Mouse (Mus musculus) forelimb bud, embryonic 11.5 days (tissue): ENCODE measurements around the gene Coq4.

Experiments
- DNase-seq: peaks from one replicate; pipeline ENCODE4 v3.0.0-alpha.2; 2012; ENCODE audit warnings: low read depth, low spot score

The Coq4 gene

DNA sequence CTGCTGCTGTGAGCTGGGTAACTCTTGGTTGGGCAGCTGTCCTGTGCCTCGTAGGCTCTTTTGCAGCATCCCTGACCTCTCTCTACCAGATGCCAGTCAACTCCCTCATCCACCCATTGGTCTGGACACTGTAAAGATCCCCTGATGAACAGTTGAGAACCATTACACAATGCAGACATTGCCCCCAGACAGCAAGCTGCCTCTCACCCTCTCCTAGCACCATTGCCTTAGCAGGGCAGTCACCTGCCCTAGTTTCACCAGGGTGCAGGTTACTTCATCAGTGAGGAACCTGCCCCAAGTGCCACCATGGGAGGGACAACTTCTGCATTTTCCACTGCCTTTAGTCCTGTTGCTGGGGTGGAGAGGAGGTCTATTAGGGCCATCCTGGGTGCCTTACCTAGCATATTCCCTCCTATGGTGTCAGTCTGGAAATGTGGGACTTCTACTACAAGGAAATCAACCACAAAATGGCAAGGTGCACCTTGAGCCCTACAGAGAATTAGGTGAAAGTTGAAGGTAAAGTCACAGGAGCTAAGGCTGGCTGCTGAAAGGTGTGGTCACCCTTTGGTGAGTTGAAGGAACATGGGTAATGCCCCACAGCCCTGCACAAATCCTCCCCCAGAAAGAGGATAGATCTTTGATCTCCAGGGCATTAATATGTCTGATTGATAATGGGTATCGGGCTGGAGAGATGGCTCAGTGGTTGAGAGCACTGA is 5.6 kb downstream of the Coq4 start:
- DNase-seq = no peak

DNA sequence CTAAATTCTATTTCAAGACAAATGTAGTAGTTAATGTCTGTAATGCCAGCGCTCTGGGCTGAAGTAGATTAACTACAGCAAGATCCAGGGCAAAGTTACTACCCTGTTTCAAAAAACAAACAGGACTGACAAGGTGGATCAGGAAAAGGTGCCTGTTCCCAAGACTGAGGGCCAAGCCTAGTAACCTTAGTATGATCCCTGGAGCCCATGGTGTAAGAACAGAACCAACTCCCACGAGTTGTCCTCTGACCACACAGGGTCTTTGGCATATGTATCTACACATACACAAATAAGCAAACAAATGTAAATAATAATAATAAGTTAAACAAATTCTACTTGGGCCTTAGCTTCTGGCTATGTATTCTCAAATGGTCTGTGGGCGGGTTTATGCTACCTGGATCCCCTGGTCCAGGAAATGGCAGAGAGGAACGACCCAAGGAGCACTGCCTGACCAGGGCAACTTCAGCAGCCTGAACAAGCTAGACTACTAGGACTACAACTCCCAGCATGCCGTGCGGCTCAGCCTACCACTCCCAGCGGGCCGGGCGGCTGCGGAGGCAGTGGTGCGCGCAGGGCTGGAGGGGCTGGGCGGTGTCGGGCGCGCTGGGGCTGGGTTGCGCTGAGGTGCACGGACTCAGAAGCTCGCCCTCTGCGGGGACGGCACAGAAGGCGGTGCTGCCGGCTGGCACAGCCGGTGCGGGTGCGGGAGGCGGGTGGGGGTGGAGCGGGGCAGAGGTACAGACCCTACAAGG is 15.0 kb downstream of the Coq4 start, which contains the start of gene Slc27a4:
TSS of gene Slc27a4 (plus strand) at position 560 of the 752 bp plus-strand sequence.
- DNase-seq = peak; percentile 85

DNA sequence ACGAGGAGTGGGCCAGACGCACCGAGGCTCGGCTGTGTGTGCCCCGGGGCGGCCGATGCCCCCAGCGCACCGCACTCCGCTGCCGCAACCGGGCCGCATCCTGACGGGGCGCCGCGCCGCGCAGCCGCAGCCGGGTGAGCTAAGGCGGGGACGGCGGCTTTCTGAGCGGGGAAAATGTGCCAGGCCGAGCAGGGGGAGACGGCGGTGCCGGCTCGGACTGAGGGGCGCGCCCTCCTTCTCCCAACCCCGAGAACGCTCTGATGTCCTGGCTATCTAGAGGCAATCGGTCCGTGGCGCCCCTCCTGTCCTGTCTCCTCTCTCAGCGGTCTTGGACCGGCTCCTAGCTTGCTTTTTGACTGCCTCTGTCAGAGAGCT is 15.5 kb downstream of the Coq4 start:
- no peak for DNase-seq

- DNase-seq = no peak
These were observed 16.1 kb downstream of the Coq4 start for GRCm38 (mm10) chr2:29803400-29803831.

DNA sequence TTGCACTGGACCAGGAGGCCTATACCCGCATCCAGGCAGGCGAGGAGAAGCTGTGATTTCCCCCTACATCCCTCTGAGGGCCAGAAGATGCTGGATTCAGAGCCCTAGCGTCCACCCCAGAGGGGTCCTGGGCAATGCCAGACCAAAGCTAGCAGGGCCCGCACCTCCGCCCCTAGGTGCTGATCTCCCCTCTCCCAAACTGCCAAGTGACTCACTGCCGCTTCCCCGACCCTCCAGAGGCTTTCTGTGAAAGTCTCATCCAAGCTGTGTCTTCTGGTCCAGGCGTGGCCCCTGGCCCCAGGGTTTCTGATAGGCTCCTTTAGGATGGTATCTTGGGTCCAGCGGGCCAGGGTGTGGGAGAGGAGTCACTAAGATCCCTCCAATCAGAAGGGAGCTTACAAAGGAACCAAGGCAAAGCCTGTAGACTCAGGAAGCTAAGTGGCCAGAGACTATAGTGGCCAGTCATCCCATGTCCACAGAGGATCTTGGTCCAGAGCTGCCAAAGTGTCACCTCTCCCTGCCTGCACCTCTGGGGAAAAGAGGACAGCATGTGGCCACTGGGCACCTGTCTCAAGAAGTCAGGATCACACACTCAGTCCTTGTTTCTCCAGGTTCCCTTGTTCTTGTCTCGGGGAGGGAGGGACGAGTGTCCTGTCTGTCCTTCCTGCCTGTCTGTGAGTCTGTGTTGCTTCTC is 28.5 kb downstream of the Coq4 start:
- DNase-seq = no peak

- peak; percentile 89 for DNase-seq
These were observed 30.3 kb downstream of the Coq4 start for GRCm38 (mm10) chr2:29817426-29818232.

DNA sequence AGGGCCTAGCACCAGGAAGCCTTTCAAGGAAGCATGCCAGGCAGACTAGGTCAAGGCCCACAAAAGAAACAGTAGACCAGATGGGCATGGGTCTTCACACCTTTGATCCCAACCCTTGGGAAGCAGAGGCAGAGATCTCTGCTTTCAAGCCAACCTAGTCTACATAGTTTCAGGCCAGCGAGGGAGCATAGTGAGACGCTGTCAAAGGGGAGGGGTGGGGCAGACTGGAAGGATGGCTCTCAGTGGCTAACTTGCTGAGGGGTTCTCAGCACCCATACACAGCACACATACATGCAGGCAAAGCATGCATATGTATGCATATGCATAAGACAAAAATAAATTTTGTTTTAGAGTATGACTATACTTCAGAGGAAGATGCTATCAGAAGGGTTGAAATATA is 32.1 kb downstream of the Coq4 start:
- no peak for DNase-seq

DNA sequence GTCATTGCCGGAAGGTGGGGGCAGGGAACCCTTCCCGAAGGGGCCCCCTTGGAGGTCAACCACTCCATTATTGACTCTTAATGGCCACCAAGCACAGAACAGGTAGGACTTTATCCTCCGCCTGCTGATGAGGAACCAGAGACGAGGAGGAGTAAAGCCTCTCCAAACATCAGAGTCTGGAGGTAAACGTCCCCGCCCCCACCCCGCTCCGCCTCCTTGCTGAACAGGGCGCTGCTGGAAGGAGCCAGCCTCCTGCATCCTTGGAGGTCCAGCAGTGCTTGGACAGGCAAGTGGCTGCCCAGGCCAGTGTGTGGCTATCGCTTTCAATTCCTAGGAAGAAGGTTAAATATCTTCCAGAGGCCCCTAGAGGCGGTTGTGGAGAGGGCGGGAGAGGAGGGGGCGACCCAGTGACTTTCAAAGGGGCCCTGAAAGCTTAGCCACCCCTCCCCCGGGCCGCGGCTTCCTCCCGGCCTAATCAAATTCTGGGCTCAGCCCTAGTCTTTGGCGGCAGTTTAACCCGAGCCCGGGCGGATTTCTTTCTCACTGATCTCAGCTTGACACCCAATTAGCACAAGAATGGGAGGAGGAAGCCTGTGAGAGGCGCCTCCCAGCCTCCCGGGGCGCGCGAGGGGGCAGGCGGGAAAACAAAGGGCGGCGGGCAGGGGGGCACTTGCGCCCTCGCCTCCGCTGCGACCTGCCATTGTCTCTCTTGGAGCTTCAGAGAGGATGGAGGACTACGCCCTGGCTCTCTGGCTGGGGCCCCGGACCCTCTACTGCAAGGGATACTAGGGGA is 32.9 kb downstream of the Coq4 start, which contains the start of gene Urm1:
TSS of gene Urm1 (plus strand) at position 51 of the 793 bp plus-strand sequence.
- peak; percentile 74 for DNase-seq

DNA sequence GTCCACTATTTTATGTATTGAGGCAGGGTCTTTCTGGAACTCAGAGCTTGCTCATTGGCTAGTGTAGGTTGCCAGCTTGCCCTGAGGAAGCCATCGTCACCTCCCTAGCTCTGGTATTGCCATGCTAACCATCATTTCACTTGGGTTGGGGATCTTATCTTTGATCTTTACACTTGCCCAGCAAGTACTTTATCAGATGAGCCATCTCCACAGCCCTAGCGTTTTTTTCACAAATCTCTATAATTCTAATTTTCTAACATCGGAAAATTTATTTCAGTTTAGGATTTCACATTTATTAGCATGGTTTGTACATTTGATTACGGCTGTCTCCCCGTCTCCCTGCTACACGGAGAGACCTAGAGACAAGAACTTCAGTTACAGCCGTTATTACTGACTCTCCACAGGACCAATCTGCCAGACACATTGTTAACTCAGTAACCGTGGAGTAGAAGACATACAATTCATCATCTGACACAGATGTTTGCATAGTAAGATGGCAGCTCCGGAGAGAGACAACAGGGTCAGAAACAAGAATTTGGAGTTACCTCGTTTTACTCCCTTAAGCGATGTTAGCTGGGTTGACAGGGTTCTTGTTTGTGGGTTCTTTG is 39.1 kb downstream of the Coq4 start:
- no peak for DNase-seq

DNA sequence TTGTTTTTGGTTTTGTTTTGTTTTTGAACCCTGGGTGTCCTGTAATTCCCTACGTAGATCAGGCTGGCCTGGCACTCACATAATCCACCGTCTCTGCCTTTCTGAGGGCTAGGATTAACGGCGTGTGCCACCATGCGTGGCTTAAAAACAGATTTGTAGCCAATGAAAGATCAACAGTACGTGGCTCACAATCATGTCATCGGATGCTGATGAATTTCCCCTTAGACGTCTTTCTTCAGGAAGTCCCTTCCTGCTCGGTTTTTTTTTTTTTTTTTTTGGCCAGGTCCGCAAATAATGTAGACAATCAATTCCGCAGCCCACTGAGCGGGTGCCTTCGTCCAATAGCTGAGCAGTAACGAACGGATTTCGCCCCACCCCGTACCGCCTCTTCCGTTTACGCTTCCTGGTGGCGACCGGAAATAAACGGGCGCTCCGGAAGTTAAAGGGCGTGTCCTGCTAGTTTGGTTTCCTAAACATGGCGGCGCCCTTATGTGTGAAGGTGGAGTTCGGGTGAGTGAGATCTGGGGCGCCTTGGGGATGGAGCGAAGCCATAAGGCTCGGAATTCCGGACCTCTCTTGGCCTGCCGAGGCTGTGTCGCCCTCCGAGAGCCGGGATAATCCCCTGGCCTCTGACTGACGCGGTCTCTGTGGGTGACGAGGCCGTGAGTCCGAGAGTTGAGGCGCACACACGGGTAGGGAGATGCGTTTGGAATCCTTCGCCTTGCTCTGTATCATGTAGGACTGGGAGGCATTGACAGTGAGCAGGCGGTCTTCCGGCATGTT is 39.8 kb downstream of the Coq4 start:
- DNase-seq = peak; percentile 98

DNA sequence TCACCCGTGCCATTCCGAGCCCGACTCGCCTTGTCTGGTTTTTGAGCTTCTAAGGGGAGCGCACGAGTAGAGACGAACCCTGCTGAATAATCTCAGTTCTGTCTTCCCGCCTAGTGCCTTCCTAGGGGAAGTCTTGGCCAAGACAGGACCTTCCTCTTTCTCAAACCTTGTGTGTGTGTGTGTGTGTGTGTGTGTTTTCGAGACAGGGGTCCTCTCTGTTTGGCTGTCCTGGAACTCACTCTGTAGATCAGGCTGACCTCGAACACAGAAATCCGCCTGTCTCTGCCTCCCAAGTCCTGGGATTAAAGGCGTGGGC is 40.4 kb downstream of the Coq4 start:
- no peak for DNase-seq

- no peak for DNase-seq
These were observed 43.8 kb downstream of the Coq4 start for GRCm38 (mm10) chr2:29831106-29831505.

DNA sequence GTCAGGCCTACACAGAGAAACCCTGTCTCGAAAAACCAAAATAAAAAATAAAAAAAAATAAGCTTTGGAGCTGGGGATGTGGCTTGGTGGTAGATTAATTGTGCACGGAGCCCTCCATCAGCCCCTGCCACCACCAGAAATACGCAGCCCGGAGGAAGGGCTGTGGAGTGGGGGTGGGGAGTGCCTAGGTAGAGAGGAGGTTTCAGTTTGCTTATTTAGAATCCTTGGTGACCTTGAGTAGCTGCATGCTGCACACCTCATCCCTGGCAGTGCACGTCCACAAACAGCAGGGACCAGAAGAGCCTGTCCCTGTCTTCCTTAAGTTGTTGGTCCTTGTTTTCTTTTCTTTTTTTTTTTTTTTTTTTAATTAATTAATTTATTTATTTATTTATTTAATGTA is 46.5 kb downstream of the Coq4 start:
- no peak for DNase-seq

- DNase-seq = no peak
These were observed 48.2 kb downstream of the Coq4 start for GRCm38 (mm10) chr2:29835391-29835899.

GRCm38 (mm10) chr2:29839460-29839859 is 52.2 kb downstream of the Coq4 start:
- DNase-seq = no peak

GRCm38 (mm10) chr2:29843231-29844105 is 56.2 kb downstream of the Coq4 start:
- DNase-seq = no peak

- no peak for DNase-seq
These were observed 56.8 kb downstream of the Coq4 start for GRCm38 (mm10) chr2:29844115-29844514.

DNA sequence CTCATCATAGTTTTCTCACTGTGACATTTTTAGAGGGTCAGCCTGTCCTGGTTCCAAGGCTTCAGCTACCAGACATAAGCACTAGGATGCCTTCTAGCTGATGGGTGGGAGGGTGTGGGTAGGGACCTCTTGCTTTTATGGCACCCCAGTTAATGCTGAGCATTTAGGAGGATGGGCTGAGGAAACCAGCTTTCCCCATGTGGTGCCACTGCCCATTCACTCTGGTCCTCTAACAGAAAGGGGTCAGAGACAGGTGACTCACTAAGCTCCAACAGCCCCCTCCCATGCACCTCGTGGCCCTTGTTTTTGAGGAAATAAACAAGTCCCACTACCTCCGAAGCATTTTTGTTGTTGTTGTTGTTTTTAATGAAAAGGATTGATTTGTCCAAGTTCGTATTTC is 57.4 kb downstream of the Coq4 start:
- no peak for DNase-seq
